Mouse (Mus musculus): ENCODE data around the gene Mymx. TPM values are rescaled to one million over a fixed set of nuclear protein-coding genes. Genes with fewer than 3 reads are reported as not detected.
A peak's percentile ranks its signal among the peaks of the same experiment; 100 is the strongest.

Gene Mymx
- polyA plus RNA-seq, 1 experiment from 2014 or later: not detected

- H3K4me2 ChIP-seq (replicated peaks): peak overlapping the region; percentile 97
- H3K36me3 ChIP-seq: no peaks in the 10 kb centered on the region
- peak overlapping the region; percentile 51 for H3K4me3 ChIP-seq
- H3K4me1 ChIP-seq: peaks cover 59% of the 10 kb centered on the region
- no peaks in the 10 kb centered on the region for H3K9me3 ChIP-seq
- peaks cover 68% of the 10 kb centered on the region for H3K27me3 ChIP-seq
- WGBS: under 1% methylated on average over 57 of the region's 58 CpGs
- ATAC-seq (ENCODE audit: low FRiP score, low read depth): peak; percentile 63
- H3K27ac ChIP-seq (replicated peaks): no peak overlapping the region
- peak overlapping the region; percentile 43 for H3K9ac ChIP-seq (replicated peaks)
Measured at GRCm38 (mm10) chr17:45594881-45595735, 6.8 kb downstream of the Mymx start.

- Histone ChIP-seq H3K4me2 (replicated peaks) (peak overlapping the region; percentile 97), H3K27me3 (peaks cover 59% of the 10 kb centered on the region), H3K9me3 (no peaks in the 10 kb centered on the region), H3K4me3 (0 out of 2 replicates have a peak overlapping the region, but pooled peaks have one; percentile 51), H3K27ac (replicated peaks) (no peak overlapping the region), H3K4me1 (peaks cover 51% of the 10 kb centered on the region), H3K36me3 (no peaks in the 10 kb centered on the region), H3K9ac (replicated peaks) (no peak overlapping the region)
- WGBS: 41% methylated on average over 8 of the region's 8 CpGs
- ATAC-seq (ENCODE audit: low FRiP score, low read depth): no peak
Measured at GRCm38 (mm10) chr17:45594195-45594594, 7.7 kb downstream of the Mymx start.

- H3K27ac ChIP-seq (replicated peaks): no peak overlapping the region
- no peaks in the 10 kb centered on the region for H3K9me3 ChIP-seq
- 17% methylated on average over 8 of the region's 8 CpGs for WGBS
- H3K4me3 ChIP-seq: no peak overlapping the region
- H3K9ac ChIP-seq (replicated peaks): no peak overlapping the region
- H3K27me3 ChIP-seq: peaks cover 58% of the 10 kb centered on the region
- H3K4me2 ChIP-seq (replicated peaks): peak overlapping the region; percentile 97; the same call in 1 of the 2 replicates
- H3K36me3 ChIP-seq: no peaks in the 10 kb centered on the region
- ATAC-seq (ENCODE audit: low FRiP score, low read depth): no peak
- peaks cover 49% of the 10 kb centered on the region for H3K4me1 ChIP-seq
Measured at GRCm38 (mm10) chr17:45593479-45593878, 8.4 kb downstream of the Mymx start.

GRCm38 (mm10) chr17:45592606-45593431, 9.1 kb downstream of the Mymx start:
- no peaks in the 10 kb centered on the region for H3K36me3 ChIP-seq
- H3K9ac ChIP-seq (replicated peaks): 0 out of 2 replicates have a peak overlapping the region, but pooled peaks have one; percentile 29
- 57% methylated on average over 8 of the region's 8 CpGs for WGBS
- peaks cover 49% of the 10 kb centered on the region for H3K4me1 ChIP-seq
- H3K4me3 ChIP-seq: no peak overlapping the region
- H3K4me2 ChIP-seq (replicated peaks): peak overlapping the region; percentile 97; the same call in 1 of the 2 replicates
- H3K27me3 ChIP-seq: peaks cover 58% of the 10 kb centered on the region
- H3K27ac ChIP-seq (replicated peaks): no peak overlapping the region
- H3K9me3 ChIP-seq: no peaks in the 10 kb centered on the region
- no peak for ATAC-seq (ENCODE audit: low FRiP score, low read depth)

GRCm38 (mm10) chr17:45591701-45592605, 9.9 kb downstream of the Mymx start:
- H3K4me2 ChIP-seq (replicated peaks): no peak overlapping the region; the same call in 1 of the 2 replicates

GRCm38 (mm10) chr17:45590410-45590809, 11.5 kb downstream of the Mymx start:
- no peak for ATAC-seq (ENCODE audit: low FRiP score, low read depth)
- no peak overlapping the region for H3K4me3 ChIP-seq
- no peak overlapping the region for H3K4me2 ChIP-seq (replicated peaks)
- 87% methylated on average over 6 of the region's 6 CpGs for WGBS
- no peak overlapping the region for H3K9ac ChIP-seq (replicated peaks)
- peaks cover 33% of the 10 kb centered on the region for H3K4me1 ChIP-seq
- H3K27me3 ChIP-seq: peaks cover 39% of the 10 kb centered on the region
- no peak overlapping the region for H3K27ac ChIP-seq (replicated peaks)
- H3K36me3 ChIP-seq: 0 out of 2 replicates have a peak, but pooled peaks cover 5% of the 10 kb centered on the region
- H3K9me3 ChIP-seq: no peaks in the 10 kb centered on the region

More at GRCm38 (mm10) chr17:45591701-45592605, 9.9 kb downstream of the Mymx start:
- peaks cover 55% of the 10 kb centered on the region for H3K27me3 ChIP-seq
- no peak overlapping the region for H3K27ac ChIP-seq (replicated peaks)
- peaks cover 46% of the 10 kb centered on the region for H3K4me1 ChIP-seq
- H3K4me3 ChIP-seq: no peak overlapping the region
- ATAC-seq (ENCODE audit: low FRiP score, low read depth): no peak
- H3K9me3 ChIP-seq: no peaks in the 10 kb centered on the region
- 57% methylated on average over 16 of the region's 16 CpGs for WGBS
- H3K36me3 ChIP-seq: 0 out of 2 replicates have a peak, but pooled peaks cover 4% of the 10 kb centered on the region
- 0 out of 2 replicates have a peak overlapping the region, but pooled peaks have one; percentile 4 for H3K9ac ChIP-seq (replicated peaks)

GRCm38 (mm10) chr17:45589844-45590243, 12.1 kb downstream of the Mymx start:
- no peak overlapping the region for H3K4me3 ChIP-seq
- H3K9ac ChIP-seq (replicated peaks): no peak overlapping the region
- 95% methylated on average over 8 of the region's 8 CpGs for WGBS
- 0 out of 2 replicates have a peak, but pooled peaks cover 5% of the 10 kb centered on the region for H3K36me3 ChIP-seq
- H3K9me3 ChIP-seq: no peaks in the 10 kb centered on the region
- H3K4me2 ChIP-seq (replicated peaks): no peak overlapping the region
- no peak overlapping the region for H3K27ac ChIP-seq (replicated peaks)
- H3K4me1 ChIP-seq: peaks cover 32% of the 10 kb centered on the region
- peaks cover 34% of the 10 kb centered on the region for H3K27me3 ChIP-seq
- no peak for ATAC-seq (ENCODE audit: low FRiP score, low read depth)

- 0 out of 2 replicates have a peak, but pooled peaks cover 5% of the 10 kb centered on the region for H3K36me3 ChIP-seq
- no peaks in the 10 kb centered on the region for H3K9me3 ChIP-seq
- no peak for ATAC-seq (ENCODE audit: low FRiP score, low read depth)
- no peak overlapping the region for H3K27ac ChIP-seq (replicated peaks)
- H3K4me1 ChIP-seq: peaks cover 32% of the 10 kb centered on the region
- WGBS: over 99% methylated on average over 7 of the region's 7 CpGs
- H3K27me3 ChIP-seq: peaks cover 28% of the 10 kb centered on the region
- H3K4me2 ChIP-seq (replicated peaks): no peak overlapping the region
- no peak overlapping the region for H3K9ac ChIP-seq (replicated peaks)
- H3K4me3 ChIP-seq: no peak overlapping the region
Measured at GRCm38 (mm10) chr17:45589236-45589635, 12.7 kb downstream of the Mymx start.

GRCm38 (mm10) chr17:45588370-45588769, 13.5 kb downstream of the Mymx start:
- Histone ChIP-seq H3K36me3 (0 out of 2 replicates have a peak, but pooled peaks cover 5% of the 10 kb centered on the region), H3K27me3 (peaks cover 19% of the 10 kb centered on the region), H3K4me1 (peaks cover 28% of the 10 kb centered on the region), H3K4me3 (no peak overlapping the region), H3K9me3 (no peaks in the 10 kb centered on the region), H3K9ac (replicated peaks) (no peak overlapping the region), H3K27ac (replicated peaks) (no peak overlapping the region), H3K4me2 (replicated peaks) (no peak overlapping the region)
- WGBS: 84% methylated on average over 6 of the region's 7 CpGs
- no peak for ATAC-seq (ENCODE audit: low FRiP score, low read depth)

GRCm38 (mm10) chr17:45586449-45586837, 15.5 kb downstream of the Mymx start:
- no peaks in the 10 kb centered on the region for H3K27me3 ChIP-seq
- 0 out of 2 replicates have a peak, but pooled peaks cover 5% of the 10 kb centered on the region for H3K36me3 ChIP-seq
- H3K4me3 ChIP-seq: no peak overlapping the region
- peaks cover 16% of the 10 kb centered on the region for H3K4me1 ChIP-seq
- WGBS: 94% methylated on average over 3 of the region's 3 CpGs
- no peak overlapping the region for H3K9ac ChIP-seq (replicated peaks)
- H3K4me2 ChIP-seq (replicated peaks): no peak overlapping the region
- no peak for ATAC-seq (ENCODE audit: low FRiP score, low read depth)
- H3K9me3 ChIP-seq: no peaks in the 10 kb centered on the region
- no peak overlapping the region for H3K27ac ChIP-seq (replicated peaks)

Measured in midbrain, embryonic 12.5 days (tissue).